Mouse (Mus musculus) gastrocnemius, postnatal 14 days (tissue): ENCODE results near the gene Glud1. TPM values are rescaled to one million over a fixed set of nuclear protein-coding genes. Genes with fewer than 3 reads are reported as not detected.

Experiments
- DNase-seq: peaks from one replicate; pipeline ENCODE4 v3.0.0; 2021; ENCODE audit warnings: mixed read lengths
- intact Hi-C: fragments of 180-260 bp; cut with DNase I; formaldehyde crosslinking; loops from one replicate; pipeline ENCODE4 v1.15.1; 2025; ENCODE audit warnings: low total_unique reads
- long read RNA-seq, 2 experiments: library from polyadenylated mRNA; stranded (forward); transcript quantifications; one replicate each; pipeline ENCODE4 v2.0.0; 2021
- total RNA-seq, 2 experiments: library from RNA; stranded (reverse); gene quantifications; 2 replicates each; pipeline ENCODE4 v1.2.3; 2021

The Glud1 gene
- 100 to 1,000 TPM; 110 to 129 TPM for total RNA-seq
- long read RNA-seq, experiment 1, transcript Glud1-201 (13 exons, 3,390 nt), result major isoform, 122 of 135 reads
- long read RNA-seq, experiment 1, partial matches to known transcripts, result 7 of 135 reads
- long read RNA-seq, experiment 1, other reads (novel, unspliced or antisense), result 6 of 135 reads
- long read RNA-seq, experiment 2, transcript Glud1-201 (13 exons, 3,390 nt), result major isoform, 170 of 184 reads
- long read RNA-seq, experiment 2, partial matches to known transcripts, result 10 of 184 reads
- long read RNA-seq, experiment 2, other reads (novel, unspliced or antisense), result 4 of 184 reads

DNA sequence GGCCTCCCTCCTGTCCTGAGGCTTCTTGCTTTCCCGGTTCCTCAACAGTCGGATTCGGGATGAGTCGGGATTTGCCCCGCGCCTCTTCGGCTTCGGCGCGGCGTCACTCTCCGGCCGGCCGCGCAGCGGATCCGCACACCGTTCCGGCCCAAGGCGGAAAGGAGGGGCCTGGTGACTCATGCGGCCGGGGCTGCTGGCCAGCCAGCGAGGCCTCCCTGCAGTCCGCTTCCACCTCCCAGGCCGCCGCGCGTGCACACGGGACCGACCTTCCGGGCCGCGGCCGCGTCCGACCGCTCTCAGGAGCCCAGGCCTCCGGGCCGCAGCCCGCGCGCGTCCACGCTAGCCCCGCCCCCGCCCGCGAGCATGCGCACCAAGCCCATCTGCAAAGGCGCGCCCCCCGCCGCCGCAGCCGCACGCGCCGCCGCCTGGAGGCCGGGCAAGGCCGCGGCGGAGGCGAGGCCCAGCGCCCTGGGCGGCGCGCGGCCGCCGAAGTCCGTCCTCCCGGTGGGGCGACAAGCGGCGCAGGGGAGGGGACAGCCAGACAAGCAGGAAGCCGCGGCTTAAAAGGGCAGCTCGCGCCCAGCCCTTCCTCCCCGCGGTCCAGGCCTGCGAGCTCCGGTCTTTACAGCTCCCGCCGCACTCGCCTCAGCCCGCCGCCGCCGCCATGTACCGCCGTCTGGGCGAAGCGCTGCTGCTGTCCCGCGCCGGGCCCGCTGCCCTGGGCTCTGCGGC lies at the start of gene Glud1, which contains the start of gene Shld2:
Glud1 (plus strand) TSS at position 494 of the 732 bp plus-strand sequence.
Shld2 (minus strand) TSS at position 260 of the 732 bp plus-strand sequence.
- intact Hi-C loops, result no loop called here
- DNase-seq, result peak; percentile 97

DNA sequence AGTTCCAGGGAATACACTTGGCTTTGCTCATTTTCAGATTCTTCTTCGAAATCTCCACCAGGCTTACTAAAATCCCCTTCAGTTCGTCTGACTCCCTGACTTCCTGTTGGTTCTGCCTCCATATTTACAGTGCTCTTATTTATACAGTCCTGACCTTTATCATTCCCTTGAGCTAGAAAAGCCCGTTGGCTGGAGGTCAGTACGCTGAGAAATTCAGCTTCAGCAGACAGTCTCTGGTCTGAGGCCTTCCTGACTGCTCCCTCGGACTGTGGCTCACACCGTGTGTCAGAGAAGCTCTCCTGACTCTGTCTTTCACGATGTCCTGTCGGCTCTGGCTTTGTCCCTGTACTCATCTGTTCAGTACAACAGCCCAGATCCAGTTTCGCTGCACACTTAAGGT lies 42.5 kb upstream of the Glud1 start:
- no peak for DNase-seq
- intact Hi-C loops, result no loop called here

DNA sequence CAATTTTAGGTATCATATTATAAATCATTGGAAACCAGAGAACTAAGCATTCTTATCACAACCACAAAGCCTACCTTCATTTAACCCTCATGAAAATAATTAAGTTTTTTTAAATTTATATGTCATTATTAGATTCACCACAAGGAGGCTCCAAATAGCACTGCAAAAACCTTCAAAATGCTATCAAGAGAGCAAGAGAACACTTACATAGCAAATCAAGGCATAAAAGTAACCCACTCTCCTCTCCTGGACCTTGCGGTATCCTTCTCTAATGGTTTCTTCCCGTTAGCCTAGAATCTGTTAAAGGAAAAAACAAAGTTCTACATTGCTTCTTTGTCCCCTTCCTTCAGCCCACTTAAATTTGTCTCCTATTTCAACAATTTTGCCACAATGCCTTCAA lies 37.2 kb upstream of the Glud1 start:
- DNase-seq, result no peak
- intact Hi-C loops, result no loop called here

DNA sequence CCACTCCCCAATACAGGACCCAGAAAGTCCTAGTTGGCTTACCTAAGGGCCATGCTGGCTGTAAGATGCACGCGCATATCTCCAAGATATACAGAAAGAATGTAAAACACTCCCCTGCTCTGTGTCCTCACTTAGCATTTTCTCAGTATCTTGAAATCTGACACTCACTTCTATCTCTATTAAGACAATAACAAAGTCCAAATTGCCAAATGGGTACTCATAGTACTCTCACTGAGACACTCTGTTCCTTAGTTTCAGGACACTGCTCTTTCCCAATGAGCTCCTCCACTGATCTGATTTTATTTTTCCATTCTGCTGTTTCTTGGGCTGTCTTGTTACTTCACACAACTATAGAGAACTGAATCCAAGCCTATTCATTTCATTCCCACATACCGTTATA lies 36.4 kb upstream of the Glud1 start:
- no peak for DNase-seq
- intact Hi-C loops, result no loop called here

DNA sequence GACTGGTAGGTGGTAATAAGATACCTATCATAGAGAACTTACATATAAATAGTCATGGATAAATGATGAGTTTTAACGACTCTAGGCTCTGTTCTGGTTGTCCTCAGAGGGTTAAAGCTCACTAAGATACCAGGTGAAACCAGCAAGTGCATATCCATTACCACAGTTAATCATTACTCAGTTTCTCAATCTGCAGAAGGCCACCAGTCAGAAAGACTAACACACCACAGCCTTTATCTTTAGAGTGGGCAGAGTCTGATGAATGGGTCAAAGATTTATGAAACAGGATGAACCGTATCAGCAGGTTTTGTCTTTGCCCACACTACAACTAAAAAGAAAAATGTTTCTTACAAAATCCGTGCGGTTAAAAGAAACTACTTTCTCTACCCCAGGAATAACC lies 35.3 kb upstream of the Glud1 start:
- intact Hi-C loops, result loop anchor here (5.0 kb wide), 1 partner anchor 87 kb away; no protein-coding TSS in a partner anchor
- no peak for DNase-seq

DNA sequence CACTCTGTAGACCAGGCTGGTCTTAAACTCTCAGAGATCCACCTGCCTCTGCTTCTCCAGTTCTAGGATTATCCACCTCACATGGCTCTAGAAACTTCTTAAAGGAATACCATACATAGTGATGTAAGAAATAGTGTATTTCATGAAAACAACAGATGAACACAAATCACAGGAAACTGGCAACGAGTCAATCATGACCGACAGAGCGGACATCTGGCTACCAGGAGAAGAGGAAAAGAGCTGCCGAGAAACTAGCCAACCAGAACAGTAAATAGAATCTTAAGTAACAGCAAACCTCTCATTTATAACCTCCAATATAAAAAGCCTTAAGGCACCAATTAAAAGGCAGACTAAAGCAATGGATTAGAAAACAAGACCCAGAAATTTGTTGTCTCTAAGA lies 30.8 kb upstream of the Glud1 start:
- intact Hi-C loops, result loop anchor here (5.0 kb wide), 1 partner anchor 83 kb away; no protein-coding TSS in a partner anchor
- DNase-seq, result no peak

DNA sequence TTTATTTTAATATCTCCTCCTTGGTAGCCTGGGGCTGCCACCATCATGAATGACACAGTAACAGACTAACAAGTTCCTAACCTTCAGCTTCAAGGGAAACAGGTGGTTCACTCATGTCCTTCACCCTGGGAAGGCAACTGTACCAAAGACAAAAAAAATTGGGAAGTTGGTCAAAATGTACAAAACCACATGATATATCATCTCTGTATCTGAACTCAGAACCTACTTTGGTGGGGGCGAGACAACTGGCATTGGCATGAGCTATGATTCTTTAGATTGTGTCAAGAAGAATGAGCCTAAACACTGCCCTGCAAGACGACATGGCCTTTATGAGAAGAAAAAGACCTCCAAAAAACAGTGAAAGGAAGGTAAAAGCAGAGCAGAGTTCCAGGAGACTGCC lies 29.7 kb upstream of the Glud1 start:
- intact Hi-C loops, result no loop called here
- no peak for DNase-seq

DNA sequence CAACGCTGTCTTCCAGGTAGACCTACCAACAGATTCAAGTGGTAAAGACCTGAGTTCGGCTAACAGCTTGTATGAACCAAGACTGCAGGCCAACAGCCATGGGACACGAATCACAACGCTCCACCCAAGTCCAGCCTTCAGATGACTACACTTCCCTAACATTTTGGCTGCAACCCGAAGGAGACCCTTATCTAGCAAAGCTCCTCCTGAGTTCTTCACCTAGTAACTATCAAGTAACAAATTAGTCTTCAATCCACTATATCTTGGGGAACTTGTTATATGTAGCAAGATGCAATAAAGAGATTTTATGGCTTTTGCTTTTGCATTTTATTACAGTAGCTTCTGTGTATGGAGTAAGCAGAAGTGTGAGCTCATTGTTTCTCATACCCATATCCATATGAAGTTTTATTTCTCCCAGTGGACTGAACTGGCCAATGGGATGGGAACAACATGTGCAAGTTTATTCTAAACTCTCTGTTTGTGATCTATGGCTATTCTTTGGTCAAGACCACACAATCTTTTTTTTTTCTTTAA lies 28.7 kb upstream of the Glud1 start:
- DNase-seq, result no peak
- intact Hi-C loops, result no loop called here

DNA sequence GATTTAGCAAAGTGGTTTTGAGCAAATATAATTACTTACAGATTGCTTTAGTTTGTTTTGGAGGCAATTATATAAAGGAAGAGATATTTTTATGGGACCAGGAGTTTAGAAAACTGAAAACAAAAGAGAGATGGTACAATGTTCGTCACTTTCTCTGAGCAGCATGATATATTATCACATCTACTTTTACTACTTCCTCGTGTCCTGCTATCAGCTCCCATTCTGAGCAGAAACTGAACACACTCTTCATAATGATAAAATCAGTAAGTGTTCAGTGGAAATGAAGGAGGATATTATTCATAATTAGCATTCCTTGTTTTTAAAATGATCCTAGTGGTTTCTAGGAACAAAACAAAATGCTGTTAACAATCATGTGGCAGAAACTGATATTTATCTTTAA lies 22.1 kb upstream of the Glud1 start:
- no peak for DNase-seq
- intact Hi-C loops, result no loop called here

DNA sequence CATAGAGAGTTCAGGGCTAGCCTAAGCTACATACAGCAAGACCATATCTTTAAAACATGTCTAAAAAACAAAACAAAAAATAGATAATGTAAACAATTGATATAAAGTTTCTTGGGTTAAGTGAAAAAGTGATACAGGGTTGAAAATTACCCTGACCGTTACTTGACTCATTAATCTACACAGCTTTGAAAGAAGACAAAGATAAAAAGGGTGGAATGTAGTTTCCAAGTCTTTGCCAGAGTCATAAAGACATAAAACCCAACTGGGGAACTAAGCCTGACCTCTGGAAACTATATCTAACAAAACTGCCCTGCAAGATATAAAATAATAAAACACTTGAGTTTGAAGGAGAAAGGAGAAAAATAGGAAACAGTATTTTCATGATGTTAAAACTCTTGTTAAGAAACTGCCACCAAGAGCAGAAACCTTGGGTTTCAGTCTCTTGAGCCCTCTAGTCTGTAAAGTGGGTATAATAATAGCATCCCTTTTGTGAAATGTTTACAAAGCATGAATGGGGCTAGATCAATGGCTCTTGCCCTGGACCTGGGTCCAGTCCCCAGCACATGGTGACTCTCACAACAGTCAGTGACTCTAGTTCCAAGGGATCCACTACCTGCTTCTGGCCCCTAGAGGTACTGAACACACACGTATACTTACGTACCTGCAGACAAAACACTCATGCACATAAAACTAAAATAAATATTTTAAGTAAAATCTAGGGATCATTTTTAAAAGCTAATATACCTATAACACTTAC lies 21.1 kb upstream of the Glud1 start:
- intact Hi-C loops, result no loop called here
- DNase-seq, result no peak

DNA sequence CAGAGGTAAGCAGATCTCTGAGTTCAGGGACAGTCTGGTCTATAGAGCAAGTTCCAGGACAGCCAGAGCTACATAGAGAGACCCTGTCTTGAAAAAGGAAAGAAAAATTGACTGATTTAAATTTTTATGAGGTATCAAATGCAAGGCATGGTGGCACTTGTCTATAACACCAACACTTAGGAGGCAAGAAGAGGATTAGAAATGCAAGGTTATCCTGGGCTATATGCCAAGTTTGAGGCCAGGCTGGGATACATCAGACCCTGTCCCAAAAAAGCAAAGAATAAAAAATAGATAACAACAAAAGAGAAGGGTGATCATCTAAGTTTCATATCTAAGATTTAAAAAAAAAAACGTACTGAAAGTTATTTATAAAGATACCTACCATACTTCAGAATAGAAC lies 20.3 kb upstream of the Glud1 start:
- no peak for DNase-seq
- intact Hi-C loops, result no loop called here

DNA sequence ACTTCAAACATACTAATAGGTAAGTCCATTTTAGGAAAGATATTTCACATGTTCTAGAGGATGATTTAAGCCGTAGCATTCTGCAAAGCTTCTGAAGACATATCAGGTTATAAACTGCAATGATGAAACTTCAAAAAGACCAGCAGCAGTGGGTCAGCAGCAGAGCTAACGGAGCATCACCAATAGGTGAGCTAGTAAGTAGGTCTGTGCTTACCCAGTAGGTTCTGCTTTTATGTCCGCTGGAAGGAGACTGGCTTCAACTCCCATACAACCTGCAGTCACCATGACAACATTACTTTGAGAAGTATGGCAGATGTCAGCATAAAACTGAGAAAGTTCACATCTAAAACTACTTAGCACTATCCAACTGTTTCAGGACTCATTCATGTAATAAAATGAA lies 16.9 kb upstream of the Glud1 start:
- intact Hi-C loops, result no loop called here
- no peak for DNase-seq

DNA sequence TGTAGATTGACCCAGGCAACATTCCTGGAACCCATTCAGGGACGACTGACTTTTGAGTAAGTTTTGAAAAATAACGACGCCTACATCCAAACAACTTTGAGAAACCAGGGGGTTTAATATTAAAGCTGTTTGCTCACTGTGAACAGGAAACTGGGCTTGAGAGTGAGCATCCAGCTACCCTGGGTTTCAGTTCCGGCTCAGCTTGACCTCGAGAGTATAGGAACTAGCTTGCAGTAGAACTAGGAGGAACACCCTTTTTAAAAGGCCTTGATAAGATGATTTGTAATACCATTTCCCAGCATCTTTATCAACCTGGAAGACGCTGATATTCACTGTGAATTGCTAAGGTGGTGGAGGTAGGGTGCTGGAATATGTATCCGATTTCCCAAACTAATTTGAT lies 14.2 kb upstream of the Glud1 start:
- no peak for DNase-seq

DNA sequence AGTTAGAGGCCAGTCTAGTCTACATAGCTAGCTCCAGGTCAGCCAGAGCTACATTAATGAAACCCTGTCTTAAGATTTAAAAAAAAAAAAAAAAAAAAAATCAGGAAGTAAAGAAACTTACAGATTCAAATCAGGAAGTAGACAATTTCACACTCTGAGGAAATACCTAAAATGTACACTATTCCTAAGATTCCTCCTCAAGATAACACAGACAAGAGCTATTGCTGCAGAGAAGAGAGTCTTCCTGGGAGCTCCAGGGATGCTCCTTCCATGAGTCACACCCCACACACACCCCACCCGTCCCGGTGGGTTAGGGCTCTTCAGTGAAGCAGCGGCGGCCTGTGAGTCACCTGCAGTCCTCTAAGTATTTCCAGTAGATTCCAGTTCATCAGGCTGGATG lies 13.5 kb upstream of the Glud1 start:
- intact Hi-C loops, result no loop called here
- no peak for DNase-seq

More for the DNA sequence above, 14.2 kb upstream of the Glud1 start:
- intact Hi-C loops, result no loop called here

DNA sequence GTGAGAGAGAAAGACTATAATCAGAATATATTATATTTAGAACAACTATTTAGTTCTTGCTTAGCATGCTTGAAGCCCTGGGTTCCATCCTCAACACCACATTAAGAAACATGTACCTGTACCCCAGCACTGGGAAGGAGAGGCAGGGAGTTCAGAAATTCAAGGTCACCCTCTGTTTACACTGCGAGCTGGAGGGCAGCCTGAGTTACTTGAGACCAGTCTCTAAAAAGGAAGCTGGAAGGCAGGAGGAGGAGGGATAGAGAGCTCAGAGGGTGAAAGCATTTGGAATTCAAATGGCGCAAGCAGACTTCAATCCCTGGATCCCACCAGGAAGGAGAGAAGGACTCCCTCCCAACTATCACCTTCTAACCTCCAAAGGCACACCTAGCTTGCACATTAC lies 12.9 kb upstream of the Glud1 start:
- no peak for DNase-seq
- intact Hi-C loops, result no loop called here

DNA sequence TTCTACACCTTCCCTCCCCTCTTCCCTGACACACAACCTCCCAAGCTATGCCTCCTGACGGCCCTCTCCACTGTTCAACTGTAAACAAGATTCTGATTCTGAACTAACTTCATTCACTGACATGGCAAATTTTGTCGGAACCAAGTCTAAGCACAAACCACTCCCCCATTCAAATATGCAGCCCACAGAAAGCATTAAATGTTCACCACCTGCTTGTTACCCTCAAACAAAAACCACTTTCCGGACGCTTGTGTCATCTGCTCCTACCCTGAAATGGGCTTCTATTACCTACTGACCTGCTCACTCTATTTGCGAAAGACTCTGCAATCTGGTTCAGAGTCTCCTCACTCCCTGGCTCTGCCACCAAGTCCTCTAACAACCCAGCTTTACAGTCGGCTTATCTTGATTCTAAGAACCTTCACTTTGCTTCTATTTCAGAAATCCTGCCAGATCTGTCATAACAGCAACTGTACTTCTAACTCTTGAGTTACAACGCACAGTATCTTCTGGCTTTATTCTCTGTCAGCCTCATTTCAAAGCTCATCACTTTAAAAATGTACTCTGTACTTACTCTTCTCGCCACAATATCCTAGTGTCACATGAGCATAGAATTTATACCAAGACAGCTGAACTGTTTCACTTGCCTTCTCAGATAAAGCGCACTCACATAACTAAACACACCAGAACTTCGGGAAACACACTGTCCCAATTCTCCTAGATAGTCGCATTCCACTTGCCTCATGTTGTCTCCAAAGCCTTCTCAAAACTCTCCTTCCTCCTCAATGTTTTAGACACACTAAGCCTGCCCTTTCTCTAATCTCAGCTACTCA lies 11.4 kb upstream of the Glud1 start:
- intact Hi-C loops, result no loop called here
- no peak for DNase-seq

DNA sequence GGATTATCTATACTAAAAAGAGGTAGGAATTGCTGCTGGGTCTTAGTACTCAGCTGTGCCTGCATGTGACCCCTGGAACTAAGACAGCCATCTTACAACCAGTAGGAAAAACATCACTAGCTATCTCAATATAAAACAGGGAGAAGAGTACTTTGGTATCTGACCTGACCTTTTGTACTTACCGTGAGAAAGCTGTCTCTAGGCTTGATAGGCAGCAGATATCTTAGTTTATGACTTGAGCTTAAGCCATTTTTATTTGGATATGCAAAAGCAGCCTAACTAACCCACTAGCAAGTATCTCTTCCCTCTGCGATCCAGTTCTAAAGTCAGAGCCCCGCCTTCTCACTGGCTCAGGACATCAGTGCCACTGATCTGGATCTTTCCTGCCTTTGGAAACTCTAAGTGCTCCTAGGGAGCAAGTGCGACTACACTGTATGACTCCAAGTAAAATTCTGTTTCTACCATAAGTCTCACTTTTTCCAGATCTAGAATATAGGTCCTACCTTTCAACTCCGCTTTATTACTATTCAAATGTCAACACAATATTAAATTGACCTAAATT lies 7.8 kb upstream of the Glud1 start:
- intact Hi-C loops, result no loop called here
- DNase-seq, result no peak

DNA sequence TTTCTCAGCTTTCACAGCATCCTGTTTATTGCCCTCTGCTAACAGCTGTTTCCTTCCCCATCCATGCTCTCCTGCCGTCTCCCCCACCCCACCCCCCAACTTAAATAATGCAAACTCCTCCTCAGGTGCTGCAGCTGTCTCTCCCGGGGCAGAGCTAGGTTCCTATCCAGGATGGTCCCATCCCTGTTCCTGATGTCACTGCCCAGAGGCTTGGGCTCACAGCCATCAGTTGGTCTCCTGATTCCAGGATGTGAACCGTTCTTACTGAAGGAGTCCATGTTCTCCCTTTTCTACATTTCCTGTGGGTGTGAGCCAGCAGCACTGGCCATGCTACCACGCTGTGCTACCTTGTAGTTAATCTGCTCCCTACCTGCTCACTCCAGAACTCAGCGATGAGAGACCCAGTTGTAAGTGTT lies 7.3 kb upstream of the Glud1 start:
- intact Hi-C loops, result no loop called here
- DNase-seq, result no peak

DNA sequence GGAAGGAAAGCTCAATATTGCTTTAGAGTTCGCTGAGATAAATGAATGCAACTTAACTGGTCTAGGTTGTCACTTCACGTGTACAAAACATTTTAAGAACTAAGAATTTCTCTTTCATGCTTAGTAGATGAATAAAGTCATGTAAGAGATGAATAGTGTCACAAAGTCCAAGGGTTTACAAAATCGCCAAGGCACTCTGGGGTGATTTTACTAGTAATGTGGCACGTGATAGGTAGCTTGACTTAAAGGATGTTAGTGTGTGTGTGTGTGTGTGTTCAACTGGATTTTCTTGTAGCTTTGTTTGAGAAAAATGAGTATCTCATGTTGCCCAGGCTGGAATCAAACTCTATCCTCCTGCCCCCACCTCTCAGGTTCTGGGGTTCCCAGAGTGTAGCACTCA lies 1.3 kb upstream of the Glud1 start:
- intact Hi-C loops, result no loop called here
- DNase-seq, result no peak
